Mouse (Mus musculus): ENCODE results near the gene Tm4sf1.

- TF ChIP-seq POLR2A (IDR thresholded peaks at IDR 0.05; ENCODE audit: extremely low read depth, insufficient read depth, low read length), result no peak
- no peak for TF ChIP-seq CTCF (IDR thresholded peaks at IDR 0.05; ENCODE audit: extremely low read depth, insufficient read depth, low read length)
These were observed 48.7 kb downstream of the Tm4sf1 start for GRCm38 (mm10) chr3:57253041-57253440.

Measured in cortical plate, adult 2 months (tissue).